Mouse (Mus musculus) embryo, embryonic 10 days (tissue): ENCODE measurements around the gene Etl4.

Experiments used
- DNase-seq: peaks from one replicate; pipeline ENCODE4 v3.0.0-alpha.2; 2015; ENCODE audit warnings: low spot score

Gene Etl4

DNA sequence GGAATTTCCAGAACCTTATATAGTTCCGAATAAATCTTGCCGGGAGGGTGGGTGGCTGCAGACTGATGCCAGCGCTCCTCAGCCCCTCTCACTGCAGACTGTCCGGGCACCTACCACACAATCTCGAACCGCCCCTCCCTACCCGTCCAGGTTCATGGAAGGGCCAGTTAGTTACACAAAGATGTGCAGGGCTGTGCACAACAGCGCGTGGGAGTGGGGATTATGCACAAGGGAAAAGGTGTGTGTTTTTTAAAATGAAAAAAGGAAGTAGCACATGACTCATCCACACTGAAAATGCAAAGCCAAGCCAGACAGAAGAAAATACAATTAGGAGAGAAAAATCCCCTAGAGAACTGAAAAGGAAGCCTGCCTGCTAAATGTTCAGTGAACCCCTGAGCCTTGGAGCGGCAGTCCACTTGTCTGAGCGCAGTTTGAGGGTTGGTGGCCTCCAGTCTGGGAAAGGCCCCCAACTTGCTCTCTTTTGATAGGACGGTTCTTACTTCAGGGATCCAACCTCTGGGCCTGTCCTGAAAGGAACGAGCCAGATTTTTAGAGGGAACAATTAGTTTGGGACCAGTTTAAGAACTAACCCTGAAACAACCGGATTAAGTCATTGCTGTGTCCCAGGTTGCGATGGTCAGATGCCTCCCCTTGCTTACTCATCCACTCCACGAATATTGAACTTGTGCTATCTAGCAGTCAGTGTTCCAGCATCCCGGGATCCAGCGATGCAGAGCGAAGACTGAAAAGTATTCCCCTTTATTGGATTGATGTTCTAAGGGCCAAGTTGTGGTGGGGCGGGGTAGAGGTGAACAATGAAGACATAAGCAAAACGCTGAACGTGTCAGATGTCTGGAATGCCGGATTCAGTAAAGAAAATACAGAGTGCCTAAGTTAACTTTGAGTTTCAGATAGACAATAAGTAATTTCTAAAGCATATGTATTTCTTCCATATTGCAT lies 611.3 kb downstream of the Etl4 start:
- DNase-seq = peak; percentile 45

DNA sequence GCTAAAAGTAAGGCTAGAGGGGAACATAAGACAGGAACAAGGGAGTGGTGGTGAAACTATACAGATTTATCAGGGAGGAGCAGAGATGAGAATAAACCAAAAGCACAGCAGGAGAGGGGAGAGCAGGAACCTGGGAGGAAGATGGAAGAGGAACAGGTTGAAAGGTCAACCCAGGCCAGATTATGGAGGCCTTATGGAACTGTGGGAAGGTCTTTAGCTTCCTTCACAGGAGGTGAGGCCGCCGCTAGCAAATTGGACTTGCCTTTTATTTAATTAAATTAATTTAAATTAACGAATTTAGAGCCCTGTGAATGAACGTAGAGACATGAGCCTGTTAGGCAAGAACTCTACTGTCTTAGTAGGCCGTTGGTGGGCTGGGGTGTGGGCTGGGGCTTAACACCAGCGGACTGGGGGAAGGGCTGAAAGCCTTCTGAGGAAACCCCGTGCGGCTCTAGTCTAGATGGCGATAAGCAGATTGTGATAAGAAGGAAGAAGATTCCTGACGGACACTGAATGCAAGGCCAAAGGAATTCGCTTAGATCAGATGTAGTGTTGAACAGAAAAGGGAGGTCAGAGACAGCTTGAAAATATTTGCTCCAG lies 612.2 kb downstream of the Etl4 start:
- DNase-seq = peak; percentile 18

DNA sequence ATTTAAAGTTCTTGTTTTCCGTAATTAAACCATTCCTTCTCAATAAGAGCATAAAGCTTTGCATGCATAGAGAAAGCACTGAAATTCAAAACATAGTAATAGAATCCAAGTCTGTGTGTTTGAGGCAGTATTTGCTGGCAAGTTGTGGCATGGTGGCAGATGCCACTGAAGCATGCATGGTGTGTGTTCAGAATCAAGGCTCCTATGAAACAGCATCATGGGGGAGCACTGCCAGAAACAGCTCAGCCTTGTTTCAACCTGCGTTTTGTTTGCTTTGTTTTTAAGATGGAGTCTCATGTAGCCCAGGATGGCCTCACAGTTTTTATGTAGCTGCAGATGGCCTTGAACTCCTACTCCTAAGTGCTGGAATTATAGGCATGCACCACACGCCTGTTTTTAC lies 614.1 kb downstream of the Etl4 start:
- DNase-seq = no peak

DNA sequence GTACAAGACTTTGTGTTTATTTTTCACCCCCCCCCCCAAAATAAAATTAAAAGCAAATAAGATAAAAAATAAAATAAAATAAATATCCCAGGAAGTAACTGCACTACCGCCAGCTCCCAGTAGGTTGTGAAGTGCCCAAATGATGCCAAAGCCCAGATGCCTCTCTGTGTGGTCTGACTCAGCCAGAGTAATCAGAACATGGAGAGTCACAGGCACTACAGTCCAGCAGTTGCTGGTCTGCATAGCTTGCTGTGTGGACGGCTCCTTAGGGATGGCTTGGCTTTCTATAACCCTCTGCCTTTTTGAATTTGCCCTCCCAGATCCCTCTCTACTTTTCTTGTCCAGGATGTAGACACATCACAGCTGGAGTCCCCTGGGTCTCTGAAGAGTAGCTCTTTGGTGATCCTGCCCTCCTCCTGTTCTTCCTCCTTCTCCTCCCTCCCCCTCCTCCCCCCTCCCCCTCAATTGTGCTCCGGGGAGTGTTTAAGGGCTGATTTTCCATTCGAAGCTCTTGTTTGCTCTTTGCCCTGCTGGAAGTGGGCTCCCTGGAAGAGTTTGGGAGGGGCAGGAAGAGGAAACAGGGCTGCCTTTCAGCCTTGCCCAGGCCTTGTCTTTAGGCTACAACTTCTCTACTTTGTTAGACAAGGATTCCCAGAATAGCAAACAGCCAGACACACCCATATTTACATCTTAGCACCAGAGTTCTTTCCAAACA lies 616.5 kb downstream of the Etl4 start:
- DNase-seq = peak; percentile 41

DNA sequence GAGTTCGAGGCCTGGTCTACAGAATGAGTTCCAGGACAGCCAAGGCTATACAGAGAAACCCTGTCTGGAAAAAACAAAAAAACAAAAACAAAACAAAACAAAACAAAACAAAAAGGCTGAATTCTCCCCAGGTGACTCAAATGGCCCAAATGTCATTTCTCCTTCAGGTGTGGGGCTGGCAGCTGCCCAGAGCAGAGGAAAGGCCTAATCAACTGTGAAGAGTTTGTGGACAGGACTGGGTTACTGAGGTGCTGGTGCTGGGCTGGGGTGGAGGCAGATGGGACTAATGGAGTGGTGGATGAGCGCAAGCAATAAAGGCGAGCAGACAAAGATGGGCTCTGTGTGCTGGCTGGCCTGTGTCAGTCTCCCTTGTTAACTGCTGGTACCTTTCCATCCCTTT lies 617.3 kb downstream of the Etl4 start:
- DNase-seq = no peak

DNA sequence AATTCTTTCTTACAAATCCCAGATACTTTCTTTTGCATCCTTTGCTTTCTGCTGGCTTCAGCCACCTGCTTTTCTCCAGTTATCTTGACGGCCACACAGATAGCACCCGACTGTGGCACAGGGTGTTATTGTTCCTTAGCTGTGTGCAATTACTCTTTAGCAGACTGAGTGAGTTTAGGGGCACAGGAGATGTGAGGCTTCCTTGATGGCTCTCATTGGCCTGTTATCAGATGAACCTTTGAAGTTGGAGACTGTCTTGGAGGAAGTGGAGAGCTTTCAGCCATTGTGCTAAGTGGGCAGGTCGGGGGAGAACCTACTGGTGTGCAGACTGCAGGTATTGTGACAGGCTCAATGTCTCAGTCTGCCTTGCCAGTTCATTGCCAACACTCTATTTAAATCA lies 623.0 kb downstream of the Etl4 start:
- DNase-seq = no peak

DNA sequence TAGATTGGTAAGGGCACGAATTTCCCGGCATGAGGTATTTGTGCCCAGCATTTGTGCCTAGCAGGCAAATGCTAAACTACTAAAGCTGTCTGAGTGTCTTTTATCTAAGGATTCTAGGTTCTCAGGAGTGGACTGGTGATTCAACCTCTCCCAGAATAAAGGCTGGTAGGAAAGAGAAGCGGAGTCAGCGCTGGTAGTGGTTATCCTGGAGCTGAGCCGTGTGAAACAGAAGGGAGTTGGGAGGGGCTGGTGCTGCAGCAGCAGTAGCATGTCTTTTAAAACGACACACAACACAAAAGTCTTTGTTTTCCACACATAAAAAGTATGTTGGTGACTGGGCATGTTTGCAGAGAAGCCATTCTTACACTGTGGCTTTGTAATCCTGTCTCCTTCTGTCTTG lies 628.2 kb downstream of the Etl4 start:
- DNase-seq = no peak

DNA sequence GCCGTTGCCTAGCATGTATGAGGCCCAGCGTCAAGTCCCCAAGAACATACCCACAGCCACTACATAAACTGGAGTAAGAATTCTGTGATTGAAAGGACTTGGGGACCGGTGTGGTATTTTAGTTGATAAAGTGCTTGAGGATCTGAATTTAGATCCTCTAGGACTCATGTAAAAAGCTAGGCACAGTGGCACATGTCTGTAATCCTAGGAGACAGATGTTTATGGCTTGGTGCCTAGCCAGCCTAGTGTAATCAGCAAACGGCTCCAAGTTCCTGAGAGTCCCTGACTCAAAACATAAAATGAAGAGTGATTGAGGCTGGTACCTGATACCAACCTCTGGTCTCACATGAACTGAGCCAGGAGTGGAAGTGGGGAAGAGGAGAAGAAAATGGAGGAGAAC lies 629.3 kb downstream of the Etl4 start:
- DNase-seq = no peak

DNA sequence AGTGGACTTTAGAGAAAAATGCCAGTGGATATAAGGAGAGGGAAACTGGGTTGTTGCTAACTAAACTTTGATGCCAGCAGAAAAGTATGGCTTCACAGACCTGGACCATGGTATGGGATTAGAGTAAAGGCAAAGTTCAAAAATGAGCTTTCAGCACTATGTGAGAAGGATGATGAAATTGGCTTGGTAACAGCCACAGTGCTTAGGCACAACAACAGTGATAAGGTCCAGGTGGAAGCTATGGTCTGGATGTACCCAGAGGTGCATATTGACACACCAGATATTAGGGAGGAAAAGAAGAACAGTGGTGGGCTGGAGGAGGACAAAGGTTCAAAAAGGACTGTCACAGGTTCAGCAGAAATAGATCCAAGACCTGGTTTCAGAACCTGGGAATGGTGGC lies 631.7 kb downstream of the Etl4 start:
- DNase-seq = no peak

DNA sequence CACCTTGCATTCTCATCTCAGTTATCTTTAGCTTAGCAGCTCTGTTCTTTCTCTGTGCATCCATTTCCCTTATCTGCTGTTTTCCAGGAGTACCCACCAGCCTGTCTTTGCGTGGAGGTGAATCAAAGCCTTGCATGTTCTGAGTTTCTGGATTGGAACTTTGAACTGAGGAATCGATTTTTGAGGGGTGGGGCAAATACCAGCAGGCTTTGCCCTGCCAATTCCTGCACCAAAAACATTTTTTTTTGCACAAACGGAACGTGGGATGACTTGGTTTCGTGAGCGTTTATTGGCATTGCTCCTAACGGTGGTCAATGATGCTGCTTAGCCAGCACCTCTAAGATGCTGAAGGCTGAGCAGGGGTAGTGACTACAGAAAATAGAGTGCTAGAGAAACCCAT lies 632.7 kb downstream of the Etl4 start:
- DNase-seq = no peak

DNA sequence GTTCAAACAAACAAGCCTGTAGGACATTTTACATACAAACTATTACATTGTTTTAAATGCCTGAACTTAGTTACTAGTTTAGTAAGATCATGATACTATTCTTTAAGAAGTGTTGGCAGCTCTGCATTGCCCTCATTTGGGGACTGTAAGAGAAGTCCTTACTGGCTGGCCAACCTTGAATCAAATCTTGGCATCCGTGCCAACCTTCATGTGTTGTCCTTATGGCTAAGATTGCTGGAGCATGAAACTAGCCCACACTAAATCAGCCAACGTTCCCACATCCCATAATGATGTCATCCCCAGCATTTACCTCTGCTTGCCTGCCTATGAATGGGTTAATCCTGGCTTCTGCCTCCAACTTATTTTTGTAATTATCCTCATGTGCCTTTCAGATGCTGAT lies 636.0 kb downstream of the Etl4 start:
- no peak for DNase-seq

DNA sequence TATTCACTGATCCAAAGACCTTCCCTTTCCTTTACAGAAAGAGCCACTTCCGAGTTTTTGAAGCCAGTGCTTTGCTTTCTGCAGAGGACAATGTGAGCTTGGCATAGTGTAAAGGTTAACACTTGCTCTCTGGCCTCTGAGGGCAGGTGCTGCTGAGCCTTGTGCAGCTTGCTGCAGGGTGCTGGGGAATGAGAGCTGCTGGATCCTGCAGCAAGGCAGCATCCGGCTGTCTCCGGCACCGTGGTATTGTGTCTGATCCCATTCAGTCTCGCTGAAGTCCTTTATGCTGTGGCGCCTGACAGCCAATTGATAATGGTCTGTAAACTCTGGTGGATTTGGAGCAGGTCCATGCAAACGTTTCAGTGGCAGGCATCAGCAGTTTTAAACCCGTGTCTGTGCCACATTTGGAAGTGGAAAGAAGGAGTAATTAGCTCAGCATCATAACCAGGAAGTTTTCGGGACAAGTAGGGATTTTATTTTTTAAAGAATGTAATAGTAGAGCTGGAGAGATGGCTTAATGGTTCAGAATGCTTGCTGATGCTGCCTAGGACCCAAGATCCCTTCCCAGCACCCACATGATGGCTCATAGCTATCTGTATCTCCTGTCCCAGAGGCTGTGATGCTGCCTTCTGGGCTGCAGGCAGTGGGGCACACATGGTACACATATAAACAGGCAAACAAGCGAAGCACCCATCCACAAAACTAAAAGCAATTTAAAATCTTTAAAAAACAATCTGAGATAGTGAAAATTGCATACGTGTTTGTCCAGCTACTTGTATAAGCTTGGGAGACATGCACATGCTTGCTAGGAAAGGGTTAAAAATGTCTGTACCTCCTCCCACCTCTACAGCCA lies 637.1 kb downstream of the Etl4 start:
- DNase-seq = peak; percentile 61

DNA sequence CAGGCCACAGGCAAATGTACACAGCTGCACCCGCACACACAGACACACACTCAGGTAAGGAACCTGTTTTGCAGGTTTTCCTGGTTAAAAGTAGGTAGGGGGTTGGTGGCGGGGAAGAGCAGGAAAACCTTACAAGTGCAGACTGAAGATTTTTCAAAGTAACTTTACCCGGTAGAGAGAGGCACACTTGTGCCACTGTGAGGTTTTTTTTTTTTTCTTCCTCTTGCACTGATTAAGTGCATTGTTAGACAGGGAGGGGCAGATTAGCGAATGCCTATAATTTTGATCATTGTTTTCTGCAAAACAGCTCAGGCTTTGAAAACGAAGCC lies 637.7 kb downstream of the Etl4 start:
- DNase-seq = peak; percentile 40

DNA sequence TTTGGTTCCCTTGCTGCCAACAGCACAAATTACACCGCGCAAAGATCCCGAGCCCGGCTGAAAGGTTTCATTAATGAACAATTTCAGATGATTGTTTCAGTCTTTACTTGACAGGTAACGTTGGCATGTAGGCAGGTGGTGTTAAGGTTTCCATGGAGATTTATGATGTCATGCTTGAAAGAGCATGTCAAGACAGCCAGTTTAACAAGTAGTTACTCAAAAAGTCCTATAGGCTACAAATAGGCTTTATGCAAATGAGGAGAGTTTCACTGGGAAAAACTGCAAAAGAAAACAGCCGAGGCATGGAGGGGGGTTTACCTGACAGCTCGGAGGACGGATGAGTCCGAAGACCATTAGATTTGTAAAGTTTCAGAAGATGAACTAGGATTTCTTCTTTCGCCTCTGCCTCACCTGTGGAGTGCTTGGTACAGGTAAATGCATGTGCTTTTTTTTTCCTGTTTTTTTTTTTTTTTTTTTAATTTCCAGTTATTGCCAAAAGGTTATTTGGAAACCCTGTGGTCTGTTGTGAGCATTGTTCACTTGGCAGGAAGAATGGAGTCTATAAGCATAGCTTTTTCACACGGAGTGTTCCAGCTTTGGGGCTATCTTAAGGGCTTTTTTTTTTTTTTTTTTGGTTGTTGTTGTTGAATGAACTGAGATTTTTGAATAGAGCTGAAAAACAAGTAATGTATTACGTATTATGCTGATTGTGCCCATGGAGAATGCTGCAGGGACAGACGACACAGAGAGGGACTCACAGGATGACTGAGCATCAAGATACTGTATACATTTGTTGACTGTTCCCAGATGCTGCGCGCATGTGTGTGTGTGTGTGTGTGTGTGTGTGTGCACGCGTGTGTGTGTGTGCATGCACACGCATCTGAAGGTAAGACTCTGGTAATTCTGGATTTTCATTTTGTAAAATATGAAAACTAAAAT lies 638.4 kb downstream of the Etl4 start:
- DNase-seq = no peak

DNA sequence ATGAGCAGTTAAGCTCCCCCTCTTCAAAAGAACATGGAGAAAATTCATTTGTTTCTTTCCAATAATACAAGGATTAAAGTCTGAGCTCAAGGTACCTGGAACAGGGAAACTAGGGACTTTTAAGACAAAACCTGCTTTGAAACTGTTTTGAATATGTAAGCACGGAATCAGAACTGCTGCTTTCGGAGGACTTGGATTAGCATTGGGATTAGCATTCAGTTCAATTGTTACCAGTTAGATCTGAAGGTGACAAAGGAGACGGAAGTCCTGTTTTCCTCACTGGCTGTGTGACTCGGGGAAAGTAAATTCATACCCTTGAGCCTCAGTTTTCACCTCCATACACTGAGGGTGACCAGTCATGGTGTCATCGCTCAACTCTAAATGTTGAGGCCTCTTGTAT lies 639.5 kb downstream of the Etl4 start:
- DNase-seq = no peak

DNA sequence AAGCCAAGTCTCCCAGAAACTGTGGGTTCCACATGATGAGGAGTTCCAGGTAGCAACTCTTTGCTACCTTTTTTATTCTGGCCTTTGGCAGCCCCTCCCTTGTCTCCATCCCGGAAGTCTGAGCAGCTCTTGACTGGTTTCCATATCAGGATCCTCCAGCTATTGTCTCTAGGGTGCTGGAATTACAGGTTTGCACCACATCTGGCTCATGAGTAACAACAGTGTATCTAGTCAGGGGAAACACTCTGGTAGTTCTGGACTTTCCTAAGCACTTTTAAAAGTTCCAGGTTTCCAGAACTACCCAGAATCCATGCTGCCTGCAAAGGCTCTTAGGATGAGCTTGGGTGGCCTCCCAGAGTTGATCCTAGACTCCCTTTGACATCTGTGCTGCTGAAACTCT lies 640.4 kb downstream of the Etl4 start:
- DNase-seq = no peak

DNA sequence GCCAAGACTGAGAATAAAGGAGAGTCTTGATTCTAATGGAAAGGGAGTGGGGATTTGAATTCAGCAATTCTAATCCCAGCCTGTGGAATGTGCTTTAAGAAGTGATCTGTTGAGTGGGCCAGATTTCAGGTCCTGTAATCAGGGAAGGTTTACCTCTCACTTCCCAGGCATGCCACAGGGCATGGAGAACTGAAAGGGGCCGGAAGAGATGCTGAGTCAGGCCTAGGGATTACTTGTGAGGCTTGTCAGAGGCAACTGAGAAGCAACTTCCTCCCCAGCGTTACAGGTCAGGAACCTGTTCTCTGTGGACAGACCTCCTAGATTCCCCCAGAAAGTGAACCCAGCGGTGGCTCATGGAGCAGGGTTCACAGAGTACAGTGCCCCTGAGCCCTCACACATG lies 646.1 kb downstream of the Etl4 start:
- DNase-seq = no peak

DNA sequence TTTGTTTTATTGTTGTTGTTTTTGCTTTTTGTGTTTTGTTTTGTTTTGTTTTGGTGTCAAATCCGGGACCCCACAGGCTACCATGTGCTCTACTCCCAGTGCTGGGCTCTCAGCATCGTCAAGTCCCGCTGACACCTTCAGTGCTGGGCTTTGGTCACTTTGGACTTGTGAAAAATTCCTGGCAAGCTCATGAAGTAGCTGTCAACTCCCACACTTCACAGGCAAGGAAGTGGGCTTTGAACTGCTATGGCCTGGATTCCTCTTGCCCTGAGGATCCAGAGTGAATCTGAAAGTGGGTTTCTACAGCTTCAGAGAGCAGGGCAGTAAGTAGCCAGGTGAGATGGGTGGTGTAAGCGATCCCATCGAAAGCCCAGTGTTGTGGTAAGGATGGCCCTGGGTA lies 649.5 kb downstream of the Etl4 start:
- DNase-seq = no peak

DNA sequence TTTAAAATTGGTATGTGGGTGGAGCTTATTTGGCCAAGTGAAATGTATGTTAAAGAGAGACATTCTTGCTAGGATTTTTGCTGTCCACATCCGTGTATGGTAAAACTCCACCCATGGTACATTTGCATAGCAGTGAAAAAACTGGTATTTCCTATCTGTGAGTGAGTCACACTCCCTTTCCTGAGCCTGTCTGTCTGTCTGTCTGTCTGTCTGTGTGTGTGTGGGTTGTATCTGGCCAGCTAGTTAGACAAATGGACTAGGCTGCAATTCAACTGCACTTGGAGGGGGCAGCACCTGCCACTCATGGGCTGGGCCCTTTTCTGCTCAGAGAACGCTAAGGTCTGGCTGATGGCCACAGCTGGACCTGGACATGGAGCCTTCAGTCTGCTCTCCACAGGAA lies 650.1 kb downstream of the Etl4 start:
- no peak for DNase-seq

DNA sequence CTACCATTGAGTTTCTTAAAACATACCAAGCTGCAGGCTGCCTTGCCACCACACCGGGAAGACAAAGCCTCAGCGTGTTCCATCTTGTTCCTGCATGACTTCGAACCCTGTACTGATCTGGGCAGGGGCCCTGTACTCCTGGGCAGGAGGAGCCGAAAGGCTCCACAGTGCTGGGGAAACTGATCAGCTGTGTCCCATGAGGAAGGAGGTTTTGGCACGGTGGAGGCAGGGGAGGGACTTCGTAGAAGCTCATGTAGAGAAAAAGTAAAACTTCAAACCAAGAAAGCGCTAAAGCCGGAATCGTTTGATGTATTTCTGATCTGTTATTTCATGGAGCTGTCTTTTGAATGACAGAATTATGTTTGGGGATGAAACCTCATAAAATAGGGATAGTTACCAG lies 651.0 kb downstream of the Etl4 start:
- no peak for DNase-seq

DNA sequence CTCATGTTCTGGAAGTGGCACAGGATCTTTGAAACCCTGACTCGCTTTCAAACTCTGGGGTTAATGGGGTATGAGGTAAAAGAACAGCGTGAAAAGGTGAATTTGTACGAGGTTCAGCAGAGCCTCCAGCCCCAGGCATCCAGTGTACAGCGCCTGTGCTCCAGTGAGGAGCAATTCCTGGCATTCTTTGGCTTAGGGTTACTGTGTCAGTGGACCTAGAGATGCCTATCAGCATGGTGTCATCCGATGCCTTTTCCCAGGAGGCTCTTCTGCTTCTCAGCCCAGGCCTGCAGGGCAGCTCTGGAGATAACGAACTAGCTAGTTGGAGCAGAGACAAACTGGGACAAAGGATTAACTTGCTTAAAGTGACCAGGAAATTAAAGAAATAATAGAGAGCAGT lies 653.5 kb downstream of the Etl4 start:
- DNase-seq = peak; percentile 82
